Mouse (Mus musculus) testis, adult 2 months (tissue): ENCODE results near the gene Spaca4.

ENCODE experiments used
- CTCF ChIP-seq: fragments of 200-500 bp; IDR thresholded peaks from 2 replicates; pipeline ENCODE4 v1.5.1; 2012; ENCODE audit warnings: low read depth, mild to moderate bottlenecking, inconsistent platforms, low read length, moderate library complexity; ENCODE audit not compliant: control insufficient read depth, insufficient read depth, insufficient replicate concordance
- POLR2A ChIP-seq: fragments of 200-500 bp; IDR thresholded peaks from 2 replicates; pipeline ENCODE4 v1.6.1; 2012; ENCODE audit warnings: low read depth, mild to moderate bottlenecking, inconsistent platforms, low read length, moderate library complexity; ENCODE audit not compliant: control insufficient read depth

GRCm38 (mm10) chr7:45686841-45687240, 38.8 kb downstream of the Spaca4 start:
- TF ChIP-seq POLR2A (no peak), CTCF (no peak)
